Mouse (Mus musculus): Measurements from ENCODE around the gene Ppp1r15a.

- TF ChIP-seq EP300 (IDR thresholded peaks at IDR 0.05; ENCODE audit: insufficient read depth, low read depth, low read length), result no peak
- no peak for TF ChIP-seq CTCF (IDR thresholded peaks at IDR 0.05)
- no peak for TF ChIP-seq POLR2A (IDR thresholded peaks at IDR 0.05; ENCODE audit: insufficient read depth, low read depth, low read length)
Measured at GRCm38 (mm10) chr7:45482166-45482565, 43.9 kb downstream of the Ppp1r15a start.
